Mouse (Mus musculus) testis, adult 2 months (tissue): Measurements from ENCODE around the gene Mia2. TPM values are rescaled to one million over a fixed set of nuclear protein-coding genes. Genes with fewer than 3 reads are reported as not detected.

Experiments used
- polyA plus RNA-seq: library from polyadenylated mRNA; depleted of rRNA; stranded (reverse); fragments of >200 nt; gene quantifications from 2 replicates; pipeline ENCODE4 v1.2.3, GENCODE M21; 2012; rRNA removed

Gene Mia2
- polyA plus RNA-seq, 1 experiment, result 21.9 TPM

Other genes starting within 250 kb of the Mia2 start
- gene Sec23a, start 83.8 kb upstream of the Mia2 start, polyA plus RNA-seq, result 59.2 and 62.8 TPM in 2 replicates
- gene Gemin2, start 82.4 kb upstream of the Mia2 start, polyA plus RNA-seq, result 4.1 and 5.5 TPM in 2 replicates
- gene Trappc6b, start 34.3 kb upstream of the Mia2 start, polyA plus RNA-seq, result 43.1 and 58.0 TPM in 2 replicates
- 13.8 and 15.0 TPM in 2 replicates for gene Pnn, start 28.9 kb upstream of the Mia2 start, polyA plus RNA-seq
- gene Fbxo33, start 123.9 kb downstream of the Mia2 start, polyA plus RNA-seq, result 11.6 and 15.9 TPM in 2 replicates